11 mouse cellular contexts compared by ENCODE assay signal in genomic region chr5:44553765-44554352, GRCm38 (mm10).
DNase-seq lines count a peak whose midpoint lies in the region; ATAC-seq and TF ChIP-seq lines count a peak whose summit lies in the region.
"Had no signal": no experiment of that assay in that cellular context is flagged by ENCODE, and none has a peak within 500 bp of the region (broad histone marks: within the 10 kb centered on the region; RNA-seq: fewer than 3 reads in every experiment).

No protein-coding gene starts in this region.

- H3K9ac ChIP-seq in liver, adult 2 months (ENCODE audit: low read depth, low read length) = no peak overlapping the region
- H3K9ac ChIP-seq in liver, embryonic 11.5 days (ENCODE audit: low read depth, low read length) = no peak overlapping the region
- no peak overlapping the region for H3K9ac ChIP-seq in limb, embryonic 12.5 days (replicated peaks)
- H3K9ac ChIP-seq: midbrain, embryonic 13.5 days had no signal

- no peak overlapping the region for H3K4me2 ChIP-seq in liver, embryonic 11.5 days
- H3K4me2 ChIP-seq in limb, embryonic 12.5 days = no peak overlapping the region
- H3K4me2 ChIP-seq: midbrain, embryonic 13.5 days had no signal

- ATAC-seq in liver, embryonic 11.5 days (replicated peaks; ENCODE audit: low FRiP score) = no peak
- ATAC-seq in limb, embryonic 12.5 days (ENCODE audit: insufficient number of reproducible peaks, insufficient read depth, low FRiP score, low TSS enrichment, low read depth) = peak; percentile 75
- no peak for ATAC-seq in megakaryocyte, adult 5-6 weeks (ENCODE audit: poor library complexity, severe bottlenecking)
- ATAC-seq: midbrain, embryonic 13.5 days had no signal

- no peaks in the 10 kb centered on the region; the same call in 1 of the 2 replicates for H3K4me1 ChIP-seq in liver, adult 2 months (ENCODE audit: control insufficient read depth, insufficient read depth, low read length)
- no peaks in the 10 kb centered on the region for H3K4me1 ChIP-seq in liver, embryonic 11.5 days (replicated peaks; ENCODE audit: control insufficient read depth, insufficient read depth, low read length)
- peaks cover 18% of the 10 kb centered on the region for H3K4me1 ChIP-seq in limb, embryonic 12.5 days (replicated peaks)

- no peaks in the 10 kb centered on the region for H3K36me3 ChIP-seq in liver, adult 2 months (ENCODE audit: control insufficient read depth, insufficient read depth, low read length)
- no peaks in the 10 kb centered on the region for H3K36me3 ChIP-seq in liver, embryonic 11.5 days (ENCODE audit: control insufficient read depth, insufficient read depth, low read length)
- H3K36me3 ChIP-seq in limb, embryonic 12.5 days = no peaks in the 10 kb centered on the region
- H3K36me3 ChIP-seq: midbrain, embryonic 13.5 days had no signal

- 92% methylated on average over 11 of the region's 11 CpGs for WGBS in liver, adult 2 months
- WGBS in liver, embryonic 11.5 days = 81% methylated on average over 11 of the region's 11 CpGs
- 46% methylated on average over 11 of the region's 11 CpGs for WGBS in limb, embryonic 12.5 days

- no peak for TF ChIP-seq CTCF in liver, adult 2 months (IDR thresholded peaks at IDR 0.05; ENCODE audit: low read depth, low read length)

- no peak for TF ChIP-seq POLR2A in liver, adult 2 months (IDR thresholded peaks at IDR 0.05; ENCODE audit: extremely low read depth, insufficient read depth, low read length)

- intact Hi-C loops in left cerebral cortex, postnatal 4 days (cut with DNase I) = no loop called here

- no peak for DNase-seq in liver, adult 2 months (ENCODE audit: extremely low read depth, low read depth, low spot score)
- no peak for DNase-seq in liver, embryonic 11.5 days (ENCODE audit: low spot score)
- DNase-seq in embryo, embryonic 11.5 days (ENCODE audit: low read depth, low spot score) = peak; percentile 26
- DNase-seq in kidney, adult 18-20 months = peak; percentile 18
- no peak for DNase-seq in left cerebral cortex, postnatal 4 days
- DNase-seq: cerebellum, adult 11-12 months; gastrocnemius, postnatal 10 days; layer of hippocampus, adult 9-11 months had no signal

- no peaks in the 10 kb centered on the region for H3K9me3 ChIP-seq in liver, embryonic 11.5 days (ENCODE audit: control insufficient read depth, low read length)
- H3K9me3 ChIP-seq in limb, embryonic 12.5 days = no peaks in the 10 kb centered on the region
- H3K9me3 ChIP-seq: midbrain, embryonic 13.5 days had no signal

- no peak overlapping the region for H3K4me3 ChIP-seq in liver, adult 2 months (ENCODE audit: insufficient read depth, low read depth, low read length)
- no peak overlapping the region for H3K4me3 ChIP-seq in liver, embryonic 11.5 days (ENCODE audit: low read depth, low read length)
- no peak overlapping the region for H3K4me3 ChIP-seq in limb, embryonic 12.5 days (replicated peaks)
- H3K4me3 ChIP-seq: midbrain, embryonic 13.5 days had no signal

- no peaks in the 10 kb centered on the region for H3K79me2 ChIP-seq in liver, adult 2 months (ENCODE audit: control insufficient read depth, insufficient read depth, low read length)

- no peaks in the 10 kb centered on the region for H3K27me3 ChIP-seq in liver, adult 2 months (ENCODE audit: control insufficient read depth, insufficient read depth, low read length)
- H3K27me3 ChIP-seq in liver, embryonic 11.5 days (replicated peaks; ENCODE audit: control insufficient read depth, insufficient read depth, low read length) = no peaks in the 10 kb centered on the region
- H3K27me3 ChIP-seq in limb, embryonic 12.5 days = no peaks in the 10 kb centered on the region
- H3K27me3 ChIP-seq: midbrain, embryonic 13.5 days had no signal

- H3K27ac ChIP-seq in liver, adult 2 months (replicated peaks; ENCODE audit: insufficient read depth, low read depth, low read length) = peak overlapping the region; percentile 5; the same call in 1 of the 2 replicates
- H3K27ac ChIP-seq in liver, embryonic 11.5 days (ENCODE audit: low read depth, low read length) = no peak overlapping the region
- H3K27ac ChIP-seq in limb, embryonic 12.5 days = peak overlapping the region; percentile 20; the same call in 1 of the 2 replicates
- H3K27ac ChIP-seq: midbrain, embryonic 13.5 days had no signal

Comparison
In these comparisons a context has a peak if more than half of its experiments do, and no peak if none do; other contexts are left out.
1. DNase-seq: peak in embryo, embryonic 11.5 days (single experiment) and kidney, adult 18-20 months (single experiment); none in liver, adult 2 months (single experiment), liver, embryonic 11.5 days (single experiment) and left cerebral cortex, postnatal 4 days (single experiment).